Mouse (Mus musculus) lung, embryonic 16.5 days (tissue): Measurements from ENCODE around the gene Rps12-ps3. TPM values are rescaled to one million over a fixed set of nuclear protein-coding genes. Genes with fewer than 3 reads are reported as not detected.

ENCODE experiments used
- ATAC-seq: fragments of 200-750 bp; cut with Nextera tagmentation; 2 replicates; pipeline ENCODE4 v1.8.0; 2017; ENCODE audit warnings: low read depth, mild to moderate bottlenecking, moderate library complexity
- H3K27ac ChIP-seq: fragments of 300-500 bp; sonication (generic); 2 replicates; pipeline ENCODE4 v1.5.1; 2014; ENCODE audit warnings: mild to moderate bottlenecking, control low read depth, low read length
- H3K27me3 ChIP-seq: fragments of 300-500 bp; sonication (generic); 2 replicates; pipeline ENCODE4 v1.6.1; 2014; ENCODE audit warnings: low read depth, low read length, mixed read lengths; ENCODE audit not compliant: control insufficient read depth, insufficient read depth
- H3K36me3 ChIP-seq: fragments of 300-500 bp; sonication (generic); 2 replicates; pipeline ENCODE4 v1.6.1; 2014; ENCODE audit warnings: low read length; ENCODE audit not compliant: control insufficient read depth, insufficient read depth
- H3K4me1 ChIP-seq: fragments of 300-500 bp; sonication (generic); replicated peaks from 2 replicates; pipeline ENCODE4 v1.6.1; 2014; ENCODE audit warnings: low read length, mixed read lengths; ENCODE audit not compliant: control insufficient read depth, insufficient read depth
- H3K4me2 ChIP-seq: fragments of 300-500 bp; sonication (generic); 2 replicates; pipeline ENCODE4 v1.6.1; 2014; ENCODE audit warnings: low read depth, low read length, control low read depth
- H3K4me3 ChIP-seq: fragments of 300-500 bp; sonication (generic); 2 replicates; pipeline ENCODE4 v1.5.1; 2014; ENCODE audit warnings: mild to moderate bottlenecking, low read length, control low read depth
- H3K9ac ChIP-seq: fragments of 300-500 bp; sonication (generic); 2 replicates; pipeline ENCODE4 v1.6.1; 2014; ENCODE audit warnings: low read length, control low read depth
- H3K9me3 ChIP-seq: fragments of 300-500 bp; sonication (generic); 2 replicates; pipeline ENCODE4 v1.6.1; 2016; ENCODE audit warnings: low read length; ENCODE audit not compliant: control insufficient read depth
- WGBS: fragments of 180-500 bp; shearing (Covaris S2); extraction: QIAGEN DNeasy Blood & Tissue Kit; methylation state at CpG from one replicate; pipeline ENCODE4 v1.1.7; 2014; 5-methylcytosine and 5-hydroxymethylcytosine counted together
- polyA plus RNA-seq: library from polyadenylated mRNA; unstranded; fragments of >200 nt; fragmentation: Nextera tagmentation; extraction: Ambion mirVana; gene quantifications from 2 replicates; pipeline ENCODE4 v1.2.1, GENCODE M21; 2015

Gene Rps12-ps3
- polyA plus RNA-seq: 13.2 and 35.7 TPM in 2 replicates

GRCm38 (mm10) chr19:59321990-59322389 is at the start of gene Rps12-ps3:
Rps12-ps3 (plus strand) TSS chr19:59322290.
- Histone ChIP-seq H3K27ac (no peak within 1 kb of the TSS), H3K4me3 (no peak within 1 kb of the TSS), H3K9me3 (no peaks in the 10 kb centered on the region), H3K4me2 (no peak within 1 kb of the TSS), H3K4me1 (no peaks in the 10 kb centered on the region), H3K36me3 (peaks cover 5% of the 10 kb centered on the region), H3K27me3 (no peaks in the 10 kb centered on the region), H3K9ac (no peak within 1 kb of the TSS)
- 97% methylated on average over 10 of the region's 14 CpGs for WGBS
- ATAC-seq: no peak

GRCm38 (mm10) chr19:59273190-59273589 is 48.9 kb upstream of the Rps12-ps3 start:
- H3K4me3 ChIP-seq: no peak overlapping the region
- no peaks in the 10 kb centered on the region for H3K9me3 ChIP-seq
- no peak for ATAC-seq
- no peaks in the 10 kb centered on the region for H3K36me3 ChIP-seq
- WGBS: 81% methylated on average over 7 of the region's 7 CpGs
- H3K27me3 ChIP-seq: no peaks in the 10 kb centered on the region
- H3K9ac ChIP-seq: no peak overlapping the region
- no peaks in the 10 kb centered on the region for H3K4me1 ChIP-seq
- H3K27ac ChIP-seq: no peak overlapping the region
- no peak overlapping the region for H3K4me2 ChIP-seq

GRCm38 (mm10) chr19:59276354-59276753 is 45.7 kb upstream of the Rps12-ps3 start:
- H3K4me2 ChIP-seq: no peak overlapping the region
- 78% methylated on average over 7 of the region's 7 CpGs for WGBS
- no peak overlapping the region for H3K27ac ChIP-seq
- H3K4me1 ChIP-seq: no peaks in the 10 kb centered on the region
- no peak overlapping the region for H3K4me3 ChIP-seq
- H3K27me3 ChIP-seq: no peaks in the 10 kb centered on the region
- H3K9ac ChIP-seq: no peak overlapping the region
- no peaks in the 10 kb centered on the region for H3K36me3 ChIP-seq
- H3K9me3 ChIP-seq: 0 out of 2 replicates have a peak, but pooled peaks cover 2% of the 10 kb centered on the region
- no peak for ATAC-seq

GRCm38 (mm10) chr19:59280841-59281240 is 41.2 kb upstream of the Rps12-ps3 start:
- Histone ChIP-seq H3K9me3 (0 out of 2 replicates have a peak, but pooled peaks cover 2% of the 10 kb centered on the region), H3K4me1 (no peaks in the 10 kb centered on the region), H3K36me3 (no peaks in the 10 kb centered on the region), H3K27me3 (no peaks in the 10 kb centered on the region), H3K4me3 (no peak overlapping the region), H3K9ac (no peak overlapping the region), H3K4me2 (no peak overlapping the region), H3K27ac (no peak overlapping the region)
- ATAC-seq: no peak

GRCm38 (mm10) chr19:59282001-59282400 is 40.1 kb upstream of the Rps12-ps3 start:
- Histone ChIP-seq H3K36me3 (no peaks in the 10 kb centered on the region), H3K27ac (no peak overlapping the region), H3K9ac (no peak overlapping the region), H3K4me3 (no peak overlapping the region), H3K27me3 (no peaks in the 10 kb centered on the region), H3K9me3 (0 out of 2 replicates have a peak, but pooled peaks cover 2% of the 10 kb centered on the region), H3K4me2 (no peak overlapping the region), H3K4me1 (no peaks in the 10 kb centered on the region)
- 70% methylated on average over 3 of the region's 3 CpGs for WGBS
- no peak for ATAC-seq

- Histone ChIP-seq H3K27ac (no peak overlapping the region), H3K27me3 (no peaks in the 10 kb centered on the region), H3K4me3 (no peak overlapping the region), H3K4me1 (no peaks in the 10 kb centered on the region), H3K36me3 (no peaks in the 10 kb centered on the region), H3K9me3 (no peaks in the 10 kb centered on the region), H3K9ac (no peak overlapping the region), H3K4me2 (no peak overlapping the region)
- no peak for ATAC-seq
These were observed 33.0 kb upstream of the Rps12-ps3 start for GRCm38 (mm10) chr19:59289042-59289441.

GRCm38 (mm10) chr19:59289811-59290210 is 32.3 kb upstream of the Rps12-ps3 start:
- Histone ChIP-seq H3K4me2 (no peak overlapping the region), H3K4me3 (no peak overlapping the region), H3K27me3 (no peaks in the 10 kb centered on the region), H3K9me3 (no peaks in the 10 kb centered on the region), H3K4me1 (no peaks in the 10 kb centered on the region), H3K9ac (no peak overlapping the region), H3K36me3 (no peaks in the 10 kb centered on the region), H3K27ac (no peak overlapping the region)
- ATAC-seq: no peak
- WGBS: 81% methylated on average over 6 of the region's 6 CpGs

- no peak overlapping the region for H3K9ac ChIP-seq
- no peak overlapping the region for H3K4me2 ChIP-seq
- no peaks in the 10 kb centered on the region for H3K4me1 ChIP-seq
- H3K4me3 ChIP-seq: no peak overlapping the region
- ATAC-seq: no peak
- H3K27ac ChIP-seq: no peak overlapping the region
- H3K9me3 ChIP-seq: no peaks in the 10 kb centered on the region
- H3K27me3 ChIP-seq: no peaks in the 10 kb centered on the region
- WGBS: 73% methylated on average over 5 of the region's 5 CpGs
- no peaks in the 10 kb centered on the region for H3K36me3 ChIP-seq
These were observed 29.8 kb upstream of the Rps12-ps3 start for GRCm38 (mm10) chr19:59292183-59292839.

- Histone ChIP-seq H3K9ac (no peak overlapping the region), H3K27ac (no peak overlapping the region), H3K36me3 (peaks cover 3% of the 10 kb centered on the region; the same call in 1 of the 2 replicates), H3K4me1 (no peaks in the 10 kb centered on the region), H3K27me3 (no peaks in the 10 kb centered on the region), H3K4me3 (no peak overlapping the region), H3K9me3 (no peaks in the 10 kb centered on the region), H3K4me2 (no peak overlapping the region)
- ATAC-seq: no peak
These were observed 6.8 kb upstream of the Rps12-ps3 start for GRCm38 (mm10) chr19:59315308-59315707.

- no peaks in the 10 kb centered on the region for H3K27me3 ChIP-seq
- no peak for ATAC-seq
- H3K9me3 ChIP-seq: no peaks in the 10 kb centered on the region
- H3K36me3 ChIP-seq: peaks cover 3% of the 10 kb centered on the region; the same call in 1 of the 2 replicates
- H3K4me2 ChIP-seq: no peak overlapping the region
- H3K4me1 ChIP-seq: no peaks in the 10 kb centered on the region
- no peak overlapping the region for H3K27ac ChIP-seq
- H3K9ac ChIP-seq: no peak overlapping the region
- H3K4me3 ChIP-seq: no peak overlapping the region
These were observed 5.5 kb upstream of the Rps12-ps3 start for GRCm38 (mm10) chr19:59316571-59316970.
